Comparison of ENCODE assay signal across 7 mouse cellular contexts in genomic region chr3:53448208-53448607, GRCm38 (mm10). TPM values are rescaled to one million over a fixed set of nuclear protein-coding genes. Genes with fewer than 3 reads are reported as not detected.
DNase-seq lines count a peak whose midpoint lies in the region; ATAC-seq and TF ChIP-seq lines count a peak whose summit lies in the region.

No protein-coding gene starts in this region.

- no peaks in the 10 kb centered on the region for H3K4me1 ChIP-seq in thymus, adult 2 months (replicated peaks; ENCODE audit: control insufficient read depth, insufficient read depth, low read length)
- no peaks in the 10 kb centered on the region for H3K4me1 ChIP-seq in hindbrain, embryonic 14.5 days (replicated peaks; ENCODE audit: control insufficient read depth, insufficient read depth, low read length)
- no peaks in the 10 kb centered on the region for H3K4me1 ChIP-seq in neural tube, embryonic 14.5 days (ENCODE audit: control insufficient read depth, insufficient read depth, low read length)

- TF ChIP-seq POLR2A in thymus, adult 2 months (IDR thresholded peaks at IDR 0.05; ENCODE audit: control insufficient read depth, extremely low read depth, insufficient read depth, low read length, poor library complexity), result no peak

- H3K27me3 ChIP-seq in thymus, adult 2 months (ENCODE audit: control insufficient read depth, insufficient read depth, low read length), result no peaks in the 10 kb centered on the region
- no peaks in the 10 kb centered on the region for H3K27me3 ChIP-seq in hindbrain, embryonic 14.5 days (ENCODE audit: control insufficient read depth, insufficient read depth, low read length)
- H3K27me3 ChIP-seq in neural tube, embryonic 14.5 days (ENCODE audit: control insufficient read depth, insufficient read depth, low read length), result no peaks in the 10 kb centered on the region

- WGBS in thymus, adult 2 months, result 34% methylated on average over 2 of the region's 2 CpGs
- 26% methylated on average over 2 of the region's 2 CpGs for WGBS in hindbrain, embryonic 14.5 days
- WGBS in neural tube, embryonic 14.5 days, result 27% methylated on average over 2 of the region's 2 CpGs

- H3K36me3 ChIP-seq in thymus, adult 2 months (ENCODE audit: control insufficient read depth, insufficient read depth, low read length), result peaks cover 19% of the 10 kb centered on the region
- peaks cover 35% of the 10 kb centered on the region for H3K36me3 ChIP-seq in hindbrain, embryonic 14.5 days (replicated peaks; ENCODE audit: control insufficient read depth, insufficient read depth)
- peaks cover 18% of the 10 kb centered on the region; the same call in 1 of the 2 replicates for H3K36me3 ChIP-seq in neural tube, embryonic 14.5 days (ENCODE audit: control insufficient read depth, insufficient read depth, low read length)

- intact Hi-C loops in left cerebral cortex, postnatal 25 days (cut with DNase I), result loop anchor here (1.0 to 10.0 kb wide), 2 partner anchors 203 to 419 kb away; no protein-coding TSS in a partner anchor

- H3K4me3 ChIP-seq in thymus, adult 2 months (ENCODE audit: control insufficient read depth, insufficient read depth, low read length), result no peak overlapping the region
- H3K4me3 ChIP-seq in hindbrain, embryonic 14.5 days (replicated peaks; ENCODE audit: low read length), result no peak overlapping the region
- H3K4me3 ChIP-seq in neural tube, embryonic 14.5 days (ENCODE audit: low read depth, low read length), result no peak overlapping the region

- TF ChIP-seq CTCF in thymus, adult 2 months (IDR thresholded peaks at IDR 0.05; ENCODE audit: borderline replicate concordance, control insufficient read depth, extremely low read depth, insufficient read depth, low read length, poor library complexity), result no peak

- H3K27ac ChIP-seq in thymus, adult 2 months (ENCODE audit: control insufficient read depth, insufficient read depth, low read length), result no peak overlapping the region
- no peak overlapping the region for H3K27ac ChIP-seq in hindbrain, embryonic 14.5 days
- no peak overlapping the region for H3K27ac ChIP-seq in neural tube, embryonic 14.5 days (ENCODE audit: low read depth, low read length)

- ATAC-seq in hindbrain, embryonic 14.5 days (ENCODE audit: low FRiP score), result peak; percentile 70
- peak; percentile 69; the same call in 1 of the 2 replicates for ATAC-seq in neural tube, embryonic 14.5 days (ENCODE audit: low read depth)

- no peak overlapping the region for H3K4me2 ChIP-seq in hindbrain, embryonic 14.5 days (replicated peaks)
- H3K4me2 ChIP-seq in neural tube, embryonic 14.5 days (ENCODE audit: low read depth, low read length), result no peak overlapping the region

- peak; percentile 39 for DNase-seq in thymus, adult 2 months
- no peak for DNase-seq in thymus, adult 18-20 months
- peak; percentile 85 for DNase-seq in ZHBTc4 (ENCODE audit: low read depth, low spot score)
- peak; percentile 82 for DNase-seq in embryo, embryonic 11.5 days (ENCODE audit: low read depth, low spot score)
- peak; percentile 97 for DNase-seq in hindbrain, embryonic 14.5 days (ENCODE audit: low spot score)
- peak; percentile 73 to 93 for DNase-seq in left cerebral cortex, postnatal 25 days (ENCODE audit: low spot score in 2 of 2)

- H3K9me3 ChIP-seq in hindbrain, embryonic 14.5 days (ENCODE audit: control insufficient read depth, low read length), result no peaks in the 10 kb centered on the region
- no peaks in the 10 kb centered on the region for H3K9me3 ChIP-seq in neural tube, embryonic 14.5 days (ENCODE audit: control insufficient read depth, low read length)

- no peak overlapping the region for H3K9ac ChIP-seq in hindbrain, embryonic 14.5 days
- H3K9ac ChIP-seq in neural tube, embryonic 14.5 days (replicated peaks; ENCODE audit: low read depth, low read length), result no peak overlapping the region

RNA-seq across cellular contexts. Expression of gene Nhlrc3, which starts 14.9 kb away (rescaled TPM):
- polyA plus RNA-seq in thymus, adult 2 months (2012; rRNA removed), result 9.5 and 9.9 TPM in 2 replicates
- polyA plus RNA-seq in hindbrain, embryonic 14.5 days (2014; fragmentation: Nextera tagmentation; extraction: Ambion mirVana), result 8.9 and 10.0 TPM in 2 replicates
- total RNA-seq in left cerebral cortex, postnatal 25 days (2021), result 1 to 10 TPM; 9.5 to 9.8 TPM
- 9.9 and 12.0 TPM in 2 replicates for polyA plus RNA-seq in neural tube, embryonic 14.5 days (2014; fragmentation: Nextera tagmentation; extraction: Ambion mirVana)

RNA-seq across cellular contexts. Expression of gene Proser1, which starts 15.3 kb away (rescaled TPM):
- polyA plus RNA-seq in thymus, adult 2 months (2012; rRNA removed), result 78.9 and 99.6 TPM in 2 replicates
- 15.0 and 15.9 TPM in 2 replicates for polyA plus RNA-seq in hindbrain, embryonic 14.5 days (2014; fragmentation: Nextera tagmentation; extraction: Ambion mirVana)
- total RNA-seq in left cerebral cortex, postnatal 25 days (2021), result 10 to 100 TPM; 19.1 to 23.7 TPM
- polyA plus RNA-seq in neural tube, embryonic 14.5 days (2014; fragmentation: Nextera tagmentation; extraction: Ambion mirVana), result 19.4 and 23.9 TPM in 2 replicates

RNA-seq across cellular contexts. Expression of gene Stoml3, which starts 40.2 kb away (rescaled TPM):
- polyA plus RNA-seq in thymus, adult 2 months (2012; rRNA removed), result 0.16 and 0.27 TPM in 2 replicates
- polyA plus RNA-seq in hindbrain, embryonic 14.5 days (2014; fragmentation: Nextera tagmentation; extraction: Ambion mirVana), result not detected in 2 replicates
- under 1 TPM in 1 of 2 experiments, not detected in 1; 0.32 TPM for total RNA-seq in left cerebral cortex, postnatal 25 days (2021)
- 0.19 TPM in 1 of 2 replicates, not detected in the other for polyA plus RNA-seq in neural tube, embryonic 14.5 days (2014; fragmentation: Nextera tagmentation; extraction: Ambion mirVana)

Comparison
In these comparisons a context has a peak if more than half of its experiments do, and no peak if none do; other contexts are left out.
1. DNase-seq: peak in thymus, adult 2 months (single experiment), ZHBTc4 (single experiment), embryo, embryonic 11.5 days (single experiment), hindbrain, embryonic 14.5 days (single experiment) and left cerebral cortex, postnatal 25 days (2 of 2); none in thymus, adult 18-20 months (0 of 2).